Mouse (Mus musculus): ENCODE measurements around the gene Ergic1. TPM values are rescaled to one million over a fixed set of nuclear protein-coding genes. Genes with fewer than 3 reads are reported as not detected.

The Ergic1 gene
- polyA plus RNA-seq, 1 experiment from 2014 or later = 118 TPM

GRCm38 (mm10) chr17:26644509-26645410 lies 83.5 kb downstream of the Ergic1 start:
- Histone ChIP-seq H3K4me1 (no peaks in the 10 kb centered on the region), H3K27ac (replicated peaks) (0 out of 2 replicates have a peak overlapping the region, but pooled peaks have one; percentile 24), H3K36me3 (peaks cover 74% of the 10 kb centered on the region), H3K27me3 (no peaks in the 10 kb centered on the region), H3K9ac (no peak overlapping the region), H3K4me2 (replicated peaks) (no peak overlapping the region), H3K9me3 (replicated peaks) (no peaks in the 10 kb centered on the region), H3K4me3 (replicated peaks) (no peak overlapping the region)
- WGBS = 77% methylated on average over 9 of the region's 9 CpGs
- peak; percentile 47; the same call in 1 of the 2 replicates for ATAC-seq (ENCODE audit: insufficient number of reproducible peaks, low FRiP score, low TSS enrichment, low read depth)

- Histone ChIP-seq H3K9me3 (replicated peaks) (no peaks in the 10 kb centered on the region), H3K4me1 (0 out of 2 replicates have a peak, but pooled peaks cover 3% of the 10 kb centered on the region), H3K4me3 (replicated peaks) (no peak overlapping the region), H3K4me2 (replicated peaks) (no peak overlapping the region), H3K9ac (no peak overlapping the region), H3K36me3 (peaks cover 67% of the 10 kb centered on the region), H3K27ac (replicated peaks) (0 out of 2 replicates have a peak overlapping the region, but pooled peaks have one; percentile 7), H3K27me3 (no peaks in the 10 kb centered on the region)
- 84% methylated on average over 8 of the region's 8 CpGs for WGBS
- no peak for ATAC-seq (ENCODE audit: insufficient number of reproducible peaks, low FRiP score, low TSS enrichment, low read depth)
Observed at GRCm38 (mm10) chr17:26645411-26645854, 84.1 kb downstream of the Ergic1 start.

- WGBS = 42% methylated on average over 13 of the region's 13 CpGs
- no peak overlapping the region for H3K9ac ChIP-seq
- H3K4me3 ChIP-seq (replicated peaks) = no peak overlapping the region
- H3K27me3 ChIP-seq = no peaks in the 10 kb centered on the region
- H3K27ac ChIP-seq (replicated peaks) = peak overlapping the region; percentile 8; the same call in 1 of the 2 replicates
- H3K4me1 ChIP-seq = 0 out of 2 replicates have a peak, but pooled peaks cover 3% of the 10 kb centered on the region
- no peaks in the 10 kb centered on the region for H3K9me3 ChIP-seq (replicated peaks)
- no peak overlapping the region for H3K4me2 ChIP-seq (replicated peaks)
- no peak for ATAC-seq (ENCODE audit: insufficient number of reproducible peaks, low FRiP score, low TSS enrichment, low read depth)
- peaks cover 52% of the 10 kb centered on the region for H3K36me3 ChIP-seq
Observed at GRCm38 (mm10) chr17:26647283-26647682, 86.0 kb downstream of the Ergic1 start.

- 0 out of 2 replicates have a peak, but pooled peaks cover 3% of the 10 kb centered on the region for H3K4me1 ChIP-seq
- no peak overlapping the region for H3K4me2 ChIP-seq (replicated peaks)
- WGBS = 86% methylated on average over 4 of the region's 4 CpGs
- H3K9ac ChIP-seq = no peak overlapping the region
- no peaks in the 10 kb centered on the region for H3K9me3 ChIP-seq (replicated peaks)
- no peaks in the 10 kb centered on the region for H3K27me3 ChIP-seq
- H3K27ac ChIP-seq (replicated peaks) = no peak overlapping the region
- H3K36me3 ChIP-seq = peaks cover 52% of the 10 kb centered on the region
- no peak overlapping the region for H3K4me3 ChIP-seq (replicated peaks)
- ATAC-seq (ENCODE audit: insufficient number of reproducible peaks, low FRiP score, low TSS enrichment, low read depth) = no peak
Observed at GRCm38 (mm10) chr17:26649565-26649964, 88.3 kb downstream of the Ergic1 start.

GRCm38 (mm10) chr17:26650451-26651363 lies 89.4 kb downstream of the Ergic1 start:
- no peak overlapping the region for H3K4me3 ChIP-seq (replicated peaks)
- WGBS = 60% methylated on average over 14 of the region's 14 CpGs
- H3K27me3 ChIP-seq = no peaks in the 10 kb centered on the region
- no peak overlapping the region for H3K9ac ChIP-seq
- peak; percentile 49 for ATAC-seq (ENCODE audit: insufficient number of reproducible peaks, low FRiP score, low TSS enrichment, low read depth)
- no peaks in the 10 kb centered on the region for H3K9me3 ChIP-seq (replicated peaks)
- H3K36me3 ChIP-seq = peaks cover 52% of the 10 kb centered on the region
- H3K27ac ChIP-seq (replicated peaks) = peak overlapping the region; percentile 58
- no peak overlapping the region for H3K4me2 ChIP-seq (replicated peaks)
- H3K4me1 ChIP-seq = 0 out of 2 replicates have a peak, but pooled peaks cover 3% of the 10 kb centered on the region

- Histone ChIP-seq H3K4me3 (replicated peaks) (no peak overlapping the region), H3K4me2 (replicated peaks) (no peak overlapping the region), H3K9ac (no peak overlapping the region), H3K36me3 (peaks cover 29% of the 10 kb centered on the region), H3K27ac (replicated peaks) (no peak overlapping the region), H3K9me3 (replicated peaks) (no peaks in the 10 kb centered on the region), H3K4me1 (peaks cover 10% of the 10 kb centered on the region), H3K27me3 (no peaks in the 10 kb centered on the region)
- no peak for ATAC-seq (ENCODE audit: insufficient number of reproducible peaks, low FRiP score, low TSS enrichment, low read depth)
- 43% methylated on average over 20 of the region's 21 CpGs for WGBS
Observed at GRCm38 (mm10) chr17:26658854-26659572, 97.7 kb downstream of the Ergic1 start.

GRCm38 (mm10) chr17:26659573-26659915 lies 98.3 kb downstream of the Ergic1 start:
- 71% methylated on average over 3 of the region's 3 CpGs for WGBS
- Histone ChIP-seq H3K36me3 (peaks cover 24% of the 10 kb centered on the region), H3K4me3 (replicated peaks) (no peak overlapping the region), H3K4me1 (peaks cover 13% of the 10 kb centered on the region), H3K27ac (replicated peaks) (no peak overlapping the region), H3K27me3 (no peaks in the 10 kb centered on the region), H3K9me3 (replicated peaks) (no peaks in the 10 kb centered on the region), H3K4me2 (replicated peaks) (no peak overlapping the region), H3K9ac (no peak overlapping the region)
- no peak for ATAC-seq (ENCODE audit: insufficient number of reproducible peaks, low FRiP score, low TSS enrichment, low read depth)

- peaks cover 16% of the 10 kb centered on the region for H3K36me3 ChIP-seq
- H3K4me1 ChIP-seq = peaks cover 13% of the 10 kb centered on the region
- H3K9ac ChIP-seq = no peak overlapping the region
- H3K27ac ChIP-seq (replicated peaks) = no peak overlapping the region
- H3K27me3 ChIP-seq = no peaks in the 10 kb centered on the region
- H3K4me3 ChIP-seq (replicated peaks) = no peak overlapping the region
- WGBS = 28% methylated on average over 20 of the region's 21 CpGs
- H3K9me3 ChIP-seq (replicated peaks) = no peaks in the 10 kb centered on the region
- H3K4me2 ChIP-seq (replicated peaks) = no peak overlapping the region
- ATAC-seq (ENCODE audit: insufficient number of reproducible peaks, low FRiP score, low TSS enrichment, low read depth) = 0 out of 2 replicates have a peak, but pooled peaks have one; percentile 17
Observed at GRCm38 (mm10) chr17:26660192-26660912, 99.1 kb downstream of the Ergic1 start.

- Histone ChIP-seq H3K4me2 (replicated peaks) (no peak overlapping the region), H3K9ac (no peak overlapping the region), H3K36me3 (0 out of 2 replicates have a peak, but pooled peaks cover 2% of the 10 kb centered on the region), H3K9me3 (replicated peaks) (no peaks in the 10 kb centered on the region), H3K27ac (replicated peaks) (no peak overlapping the region), H3K4me1 (peaks cover 13% of the 10 kb centered on the region), H3K27me3 (no peaks in the 10 kb centered on the region), H3K4me3 (replicated peaks) (no peak overlapping the region)
- ATAC-seq (ENCODE audit: insufficient number of reproducible peaks, low FRiP score, low TSS enrichment, low read depth) = no peak
- WGBS = 86% methylated on average over 5 of the region's 5 CpGs
Observed at GRCm38 (mm10) chr17:26662204-26662603, 100.9 kb downstream of the Ergic1 start.

Measured in embryonic facial prominence, embryonic 15.5 days (tissue).